Mouse (Mus musculus): ENCODE results near the gene 4931422A03Rik. TPM values are rescaled to one million over a fixed set of nuclear protein-coding genes. Genes with fewer than 3 reads are reported as not detected.
"Not testable (repeated sequence)": the region's sequence is repeated elsewhere in the genome, so short reads cannot be mapped to it uniquely, and the experiment has no call there.

Gene 4931422A03Rik
- not detected in 2 replicates for total RNA-seq (2014; fragmentation: Nextera tagmentation)
- 0.52 TPM in 1 of 2 replicates, not detected in the other for total RNA-seq (2017)

- peak; percentile 31 for ATAC-seq (replicated peaks; ENCODE audit: low FRiP score, low TSS enrichment, poor library complexity, severe bottlenecking)
Observed at GRCm38 (mm10) chr2:104028139-104028723, at the start of gene 4931422A03Rik. 4931422A03Rik (minus strand) TSS chr2:104028361.

GRCm38 (mm10) chr2:104069704-104070185, 41.6 kb upstream of the 4931422A03Rik start, which contains the start of gene Cd59b:
Cd59b (plus strand) TSS chr2:104069849.
- ATAC-seq (replicated peaks; ENCODE audit: low FRiP score, low TSS enrichment, poor library complexity, severe bottlenecking) = peak; percentile 97

DNA sequence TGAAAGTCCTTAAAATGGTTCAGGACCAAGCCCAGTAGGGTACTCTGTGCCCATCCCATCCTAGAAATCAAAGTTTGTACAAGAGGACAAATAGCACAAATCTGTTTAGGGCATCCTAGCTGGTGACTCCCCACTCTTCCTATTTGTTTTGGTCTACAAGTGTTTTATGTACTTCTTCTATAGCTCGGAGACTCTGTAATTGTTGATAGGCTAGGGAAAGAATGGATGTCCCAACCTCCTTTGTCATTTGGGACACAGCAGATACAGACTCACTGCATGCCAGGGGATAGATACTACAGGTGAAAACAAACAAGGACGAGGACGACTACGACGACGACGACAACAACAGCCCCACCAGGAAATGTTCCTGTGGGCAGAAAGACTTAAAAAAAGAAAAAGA, 40.3 kb upstream of the 4931422A03Rik start, which contains the start of gene Gm10799:
Gene Gm10799 (minus strand): TSS at position 101 of the 400 bp plus-strand sequence.
- not testable (repeated sequence) for ATAC-seq (replicated peaks; ENCODE audit: low FRiP score, low TSS enrichment, poor library complexity, severe bottlenecking)

- not testable (repeated sequence) for ATAC-seq (replicated peaks; ENCODE audit: low FRiP score, low TSS enrichment, poor library complexity, severe bottlenecking)
Observed at GRCm38 (mm10) chr2:104065526-104065925, 37.4 kb upstream of the 4931422A03Rik start, which contains the start of gene Gm10912. Gm10912 (plus strand) TSS chr2:104065826.

- no peak for ATAC-seq (replicated peaks; ENCODE audit: low FRiP score, low TSS enrichment, poor library complexity, severe bottlenecking)
Observed at GRCm38 (mm10) chr2:104064152-104064551, 36.0 kb upstream of the 4931422A03Rik start.

DNA sequence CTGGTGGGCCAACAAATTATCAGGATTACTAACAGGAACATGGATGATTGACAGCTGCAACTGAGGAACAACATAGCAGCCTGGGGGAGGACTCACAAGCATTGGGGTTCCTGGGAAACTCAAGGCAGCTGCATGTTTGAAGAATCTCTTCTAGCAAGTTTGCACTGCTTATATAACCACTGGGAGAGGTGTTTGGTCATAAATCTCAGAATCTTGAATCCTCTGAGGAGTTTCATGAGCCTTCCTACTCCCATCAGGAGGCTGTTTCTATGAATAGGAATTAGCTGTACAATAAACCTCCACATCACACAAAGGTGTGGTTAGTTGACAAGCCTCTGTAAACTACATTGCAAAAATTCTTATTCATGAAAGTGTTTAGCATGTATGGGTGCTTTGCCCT, 34.5 kb upstream of the 4931422A03Rik start:
- no peak for ATAC-seq (replicated peaks; ENCODE audit: low FRiP score, low TSS enrichment, poor library complexity, severe bottlenecking)

DNA sequence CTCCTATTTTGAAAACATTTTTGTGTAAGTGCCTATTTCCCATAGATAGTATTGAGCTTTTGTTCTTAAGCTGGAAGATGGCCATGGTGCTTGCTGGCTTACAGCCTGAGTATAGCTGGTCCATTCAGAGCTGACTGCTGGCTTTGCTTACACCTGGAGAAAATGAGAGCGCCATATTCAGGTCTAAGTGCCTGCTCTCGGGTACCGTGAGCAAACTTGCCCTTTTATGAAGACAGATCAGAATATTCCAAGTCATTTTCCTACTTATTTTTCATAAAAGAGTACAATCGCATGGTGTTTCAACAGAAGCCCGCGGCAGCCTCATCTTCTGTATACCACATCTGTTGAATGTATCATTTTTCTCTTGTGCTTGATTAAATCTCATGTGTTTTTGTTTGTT, 32.8 kb upstream of the 4931422A03Rik start:
- ATAC-seq (replicated peaks; ENCODE audit: low FRiP score, low TSS enrichment, poor library complexity, severe bottlenecking) = no peak

GRCm38 (mm10) chr2:104059786-104060185, 31.6 kb upstream of the 4931422A03Rik start:
- ATAC-seq (replicated peaks; ENCODE audit: low FRiP score, low TSS enrichment, poor library complexity, severe bottlenecking) = no peak

GRCm38 (mm10) chr2:104058954-104059353, 30.8 kb upstream of the 4931422A03Rik start:
- ATAC-seq (replicated peaks; ENCODE audit: low FRiP score, low TSS enrichment, poor library complexity, severe bottlenecking) = no peak

DNA sequence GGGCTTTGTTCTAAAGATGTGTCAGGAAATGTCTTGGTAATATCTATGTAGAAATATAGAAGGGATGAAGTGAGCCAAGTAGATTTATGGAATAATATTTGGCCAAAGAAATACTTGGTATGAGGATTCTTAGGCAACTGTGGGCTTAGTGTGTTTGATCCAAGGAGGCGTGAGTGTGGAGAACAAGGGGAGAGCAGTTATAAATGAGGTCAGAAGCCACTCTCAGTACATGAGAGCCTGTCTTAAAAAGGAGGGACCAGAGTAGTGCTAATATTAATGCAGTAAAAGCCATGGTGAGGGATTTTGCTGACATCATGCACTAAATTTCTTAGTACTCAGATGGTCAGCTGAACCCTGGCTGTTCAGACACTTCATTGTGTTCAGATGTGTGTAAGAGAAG, 30.2 kb upstream of the 4931422A03Rik start:
- no peak for ATAC-seq (replicated peaks; ENCODE audit: low FRiP score, low TSS enrichment, poor library complexity, severe bottlenecking)

GRCm38 (mm10) chr2:104044479-104045080, 16.4 kb upstream of the 4931422A03Rik start:
- peak; percentile 43; the same call in 1 of the 2 replicates for ATAC-seq (replicated peaks; ENCODE audit: low FRiP score, low TSS enrichment, poor library complexity, severe bottlenecking)

GRCm38 (mm10) chr2:104043624-104044478, 15.7 kb upstream of the 4931422A03Rik start:
- ATAC-seq (replicated peaks; ENCODE audit: low FRiP score, low TSS enrichment, poor library complexity, severe bottlenecking) = no peak

GRCm38 (mm10) chr2:104042766-104043165, 14.6 kb upstream of the 4931422A03Rik start:
- no peak for ATAC-seq (replicated peaks; ENCODE audit: low FRiP score, low TSS enrichment, poor library complexity, severe bottlenecking)

- ATAC-seq (replicated peaks; ENCODE audit: low FRiP score, low TSS enrichment, poor library complexity, severe bottlenecking) = 0 out of 2 replicates have a peak, but pooled peaks have one; percentile 24
Observed at GRCm38 (mm10) chr2:104041632-104042031, 13.5 kb upstream of the 4931422A03Rik start.

DNA sequence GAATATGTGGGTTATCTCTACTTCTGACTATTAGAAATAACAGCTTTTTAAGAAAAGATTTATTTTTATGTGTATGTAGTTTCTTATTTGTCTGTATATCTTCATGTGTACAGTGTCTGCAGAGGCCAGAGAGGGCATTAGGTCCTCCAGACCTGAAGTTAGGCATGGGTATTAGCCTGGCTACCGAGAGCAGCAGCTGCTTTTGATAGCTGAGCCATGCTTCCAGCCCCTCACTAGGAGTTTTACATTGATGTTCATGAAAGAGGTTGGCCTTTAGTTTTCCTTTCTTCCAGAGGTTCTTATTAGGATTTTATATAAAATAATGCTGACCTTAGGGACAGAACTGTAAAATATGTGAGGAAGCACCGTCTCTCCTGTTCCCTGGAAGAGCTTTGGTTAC, 10.1 kb upstream of the 4931422A03Rik start:
- ATAC-seq (replicated peaks; ENCODE audit: low FRiP score, low TSS enrichment, poor library complexity, severe bottlenecking) = no peak

- ATAC-seq (replicated peaks; ENCODE audit: low FRiP score, low TSS enrichment, poor library complexity, severe bottlenecking) = no peak
Observed at GRCm38 (mm10) chr2:104036316-104036715, 8.2 kb upstream of the 4931422A03Rik start.

DNA sequence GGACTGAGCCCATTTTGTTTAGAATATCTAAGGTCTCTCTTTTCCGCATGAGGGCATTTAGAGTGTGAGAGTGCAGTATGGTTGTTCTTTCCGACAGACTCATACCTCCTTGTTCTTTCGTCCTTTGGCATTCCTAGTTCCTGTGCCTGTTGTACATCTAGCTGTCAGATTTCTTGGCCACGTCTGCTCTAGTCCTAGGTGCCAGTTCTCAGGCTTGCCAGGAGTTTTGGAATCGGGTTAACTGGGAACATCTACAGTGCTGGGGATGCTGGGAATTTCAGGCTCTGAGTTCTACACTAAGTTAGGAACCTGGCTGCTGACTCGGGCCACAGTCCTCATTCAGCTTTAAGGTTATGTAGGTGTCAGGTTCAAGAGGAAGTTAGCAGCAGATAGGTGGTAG, 7.4 kb upstream of the 4931422A03Rik start:
- ATAC-seq (replicated peaks; ENCODE audit: low FRiP score, low TSS enrichment, poor library complexity, severe bottlenecking) = no peak

DNA sequence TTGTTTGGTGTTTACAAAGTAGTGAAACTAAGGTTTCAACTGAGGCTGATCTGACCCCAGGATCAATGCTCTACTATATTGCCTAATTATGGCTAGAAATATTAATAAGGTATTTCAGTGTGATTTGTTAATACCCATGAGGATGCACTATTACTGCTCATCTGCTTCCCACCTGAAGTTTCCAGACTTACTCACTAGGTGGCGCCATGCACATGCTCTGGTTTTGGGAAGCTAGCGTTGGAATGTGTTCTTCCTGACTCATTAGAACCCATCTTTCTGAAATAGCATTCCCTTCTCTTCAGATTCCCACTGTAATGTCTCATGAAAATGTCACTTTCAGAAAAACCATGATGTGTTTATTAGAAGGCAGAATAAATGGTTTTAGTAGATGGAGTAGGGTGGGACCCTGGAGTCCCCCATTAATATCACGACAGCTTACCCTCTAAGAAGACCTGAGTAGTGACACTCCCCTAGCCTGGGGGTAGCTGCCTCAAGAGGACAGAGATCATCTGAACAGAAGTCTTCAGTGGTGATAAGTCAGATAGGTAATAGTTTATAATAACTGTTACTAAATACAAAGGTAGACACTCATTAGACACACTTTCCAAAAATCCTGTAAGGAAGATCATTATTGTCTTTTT, 6.8 kb upstream of the 4931422A03Rik start:
- peak; percentile 63; the same call in 1 of the 2 replicates for ATAC-seq (replicated peaks; ENCODE audit: low FRiP score, low TSS enrichment, poor library complexity, severe bottlenecking)

DNA sequence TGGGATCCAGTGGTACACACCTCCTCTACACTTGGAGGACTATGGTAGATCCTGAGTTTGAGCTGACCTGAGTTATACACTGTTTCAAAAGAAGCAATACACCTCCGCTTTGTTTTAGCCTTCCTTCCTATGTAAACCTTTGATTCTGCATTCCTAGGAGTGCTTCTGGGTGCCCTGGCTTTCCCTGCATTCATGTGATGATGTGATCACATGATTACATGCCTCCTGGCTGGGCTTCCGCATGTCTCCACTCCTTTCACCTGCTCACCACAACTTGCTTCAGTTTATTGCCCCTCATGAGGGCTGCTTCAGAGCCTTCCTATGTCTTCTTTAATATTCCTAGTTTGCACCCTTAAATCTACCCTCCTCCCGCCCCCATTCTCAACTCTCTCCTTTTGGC, 3.9 kb upstream of the 4931422A03Rik start:
- ATAC-seq (replicated peaks; ENCODE audit: low FRiP score, low TSS enrichment, poor library complexity, severe bottlenecking) = no peak

All from megakaryocyte-erythroid progenitor cell, adult 5-6 weeks (primary cell).